Mouse (Mus musculus): ENCODE measurements at regions not wholly inside any gene's neighbourhood (a gene's known extent, or its start where the extent isn't known, plus 50 kb on each side); places are given as distances from the start of the nearest gene placed in this dataset.

DNA sequence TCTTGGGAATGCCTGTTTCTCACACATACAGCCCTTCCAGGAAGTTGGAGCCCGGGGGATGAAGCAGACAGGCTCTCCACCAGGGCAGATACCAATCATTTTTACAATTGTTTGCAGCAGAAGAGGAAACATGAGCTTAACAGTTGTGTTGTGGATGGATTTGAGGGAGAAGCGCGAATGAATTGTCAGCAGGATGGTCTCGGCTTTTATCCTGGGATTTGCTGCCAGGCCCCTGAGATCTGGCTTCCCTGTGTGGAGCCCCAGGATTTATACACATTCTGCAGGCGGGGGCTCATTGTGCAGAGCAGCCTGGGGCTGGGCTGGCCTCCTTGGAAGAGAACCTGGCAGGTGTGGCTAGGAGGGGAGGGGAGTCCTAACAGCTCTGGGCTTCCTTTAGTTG, 73.9 kb upstream of the Pitx1 start:
- H3K9ac ChIP-seq: no peak overlapping the region
- peaks cover 8% of the 10 kb centered on the region for H3K4me1 ChIP-seq
- H3K27ac ChIP-seq (replicated peaks): no peak overlapping the region
- H3K27me3 ChIP-seq (replicated peaks): peaks cover 5% of the 10 kb centered on the region; the same call in 1 of the 2 replicates
- no peaks in the 10 kb centered on the region for H3K9me3 ChIP-seq
- WGBS: 16% methylated on average over 5 of the region's 5 CpGs
- no peak overlapping the region for H3K4me2 ChIP-seq
- no peak for ATAC-seq (ENCODE audit: extremely low read depth, insufficient number of reproducible peaks, low FRiP score, low TSS enrichment)
- no peaks in the 10 kb centered on the region for H3K36me3 ChIP-seq
- H3K4me3 ChIP-seq: no peak overlapping the region

DNA sequence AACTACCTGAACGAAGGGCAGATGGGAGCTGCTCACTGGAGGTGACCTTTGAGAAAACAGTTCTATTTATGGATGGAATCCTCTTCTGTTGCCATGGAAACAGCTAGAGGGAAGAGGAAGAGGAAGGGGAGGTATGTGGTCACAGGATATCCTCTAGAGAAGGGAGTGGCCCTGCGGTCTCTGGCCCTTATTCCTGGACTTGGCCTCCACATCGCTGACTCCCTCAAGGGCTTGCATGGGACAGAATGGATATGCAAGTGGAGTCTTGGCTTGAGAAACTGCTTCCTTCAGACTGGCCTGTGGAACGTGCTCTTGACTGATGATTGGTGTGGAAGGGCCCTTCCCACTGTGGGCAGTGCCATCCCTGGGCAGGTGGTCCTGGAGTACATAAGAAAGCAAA, 68.9 kb upstream of the Pitx1 start:
- Histone ChIP-seq H3K4me3 (no peak overlapping the region), H3K9ac (no peak overlapping the region), H3K4me1 (peaks cover 6% of the 10 kb centered on the region), H3K27ac (replicated peaks) (no peak overlapping the region), H3K27me3 (replicated peaks) (0 out of 2 replicates have a peak, but pooled peaks cover 12% of the 10 kb centered on the region), H3K9me3 (no peaks in the 10 kb centered on the region), H3K36me3 (no peaks in the 10 kb centered on the region), H3K4me2 (no peak overlapping the region)
- WGBS: 69% methylated on average over 4 of the region's 4 CpGs
- no peak for ATAC-seq (ENCODE audit: extremely low read depth, insufficient number of reproducible peaks, low FRiP score, low TSS enrichment)

DNA sequence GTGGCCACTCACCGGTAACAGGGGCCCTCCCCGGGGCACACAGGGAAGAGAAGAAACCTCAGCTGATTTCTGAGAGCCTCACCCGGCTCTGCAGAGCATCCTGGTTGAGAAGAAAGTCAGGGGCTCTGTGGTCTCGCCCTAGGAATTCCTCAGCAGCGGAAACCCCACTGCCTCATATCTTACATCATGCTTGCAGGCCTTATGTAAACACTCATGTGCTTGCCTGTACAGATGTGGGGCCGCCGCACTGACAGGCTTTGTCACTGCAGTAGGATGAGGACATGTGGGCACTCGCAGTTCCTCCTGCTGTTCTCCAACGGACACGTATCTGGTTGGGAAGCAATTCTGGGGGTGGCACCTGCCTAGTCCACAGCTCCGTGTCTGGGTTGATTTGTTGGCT, 66.3 kb upstream of the Pitx1 start:
- Histone ChIP-seq H3K4me2 (no peak overlapping the region), H3K27me3 (replicated peaks) (0 out of 2 replicates have a peak, but pooled peaks cover 17% of the 10 kb centered on the region), H3K9ac (no peak overlapping the region), H3K27ac (replicated peaks) (no peak overlapping the region), H3K9me3 (no peaks in the 10 kb centered on the region), H3K4me3 (no peak overlapping the region), H3K4me1 (peaks cover 4% of the 10 kb centered on the region; the same call in 1 of the 2 replicates), H3K36me3 (no peaks in the 10 kb centered on the region)
- 47% methylated on average over 11 of the region's 11 CpGs for WGBS
- no peak for ATAC-seq (ENCODE audit: extremely low read depth, insufficient number of reproducible peaks, low FRiP score, low TSS enrichment)

DNA sequence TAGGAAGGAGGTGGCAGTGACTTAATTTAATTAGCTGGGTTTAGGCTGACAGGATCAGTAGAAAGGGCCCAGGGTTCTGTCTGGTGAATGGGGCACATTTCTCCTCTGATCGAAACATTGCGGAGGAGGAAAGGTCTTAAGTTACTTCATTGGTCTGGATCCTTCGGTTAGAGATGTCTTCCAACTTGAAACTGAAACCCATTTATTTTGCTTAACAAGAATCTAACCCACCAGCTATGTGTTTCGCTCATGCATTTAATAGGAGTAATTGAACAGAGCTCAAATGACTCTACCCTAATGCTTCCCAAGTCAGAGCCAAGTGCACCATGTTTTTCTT, 64.2 kb upstream of the Pitx1 start:
- no peak overlapping the region for H3K9ac ChIP-seq
- no peak overlapping the region for H3K4me2 ChIP-seq
- H3K27ac ChIP-seq (replicated peaks): no peak overlapping the region
- no peaks in the 10 kb centered on the region for H3K36me3 ChIP-seq
- H3K4me1 ChIP-seq: peaks cover 9% of the 10 kb centered on the region
- ATAC-seq (ENCODE audit: extremely low read depth, insufficient number of reproducible peaks, low FRiP score, low TSS enrichment): no peak
- H3K4me3 ChIP-seq: no peak overlapping the region
- no peaks in the 10 kb centered on the region for H3K9me3 ChIP-seq
- H3K27me3 ChIP-seq (replicated peaks): 0 out of 2 replicates have a peak, but pooled peaks cover 17% of the 10 kb centered on the region
- WGBS: 89% methylated on average over 4 of the region's 4 CpGs

DNA sequence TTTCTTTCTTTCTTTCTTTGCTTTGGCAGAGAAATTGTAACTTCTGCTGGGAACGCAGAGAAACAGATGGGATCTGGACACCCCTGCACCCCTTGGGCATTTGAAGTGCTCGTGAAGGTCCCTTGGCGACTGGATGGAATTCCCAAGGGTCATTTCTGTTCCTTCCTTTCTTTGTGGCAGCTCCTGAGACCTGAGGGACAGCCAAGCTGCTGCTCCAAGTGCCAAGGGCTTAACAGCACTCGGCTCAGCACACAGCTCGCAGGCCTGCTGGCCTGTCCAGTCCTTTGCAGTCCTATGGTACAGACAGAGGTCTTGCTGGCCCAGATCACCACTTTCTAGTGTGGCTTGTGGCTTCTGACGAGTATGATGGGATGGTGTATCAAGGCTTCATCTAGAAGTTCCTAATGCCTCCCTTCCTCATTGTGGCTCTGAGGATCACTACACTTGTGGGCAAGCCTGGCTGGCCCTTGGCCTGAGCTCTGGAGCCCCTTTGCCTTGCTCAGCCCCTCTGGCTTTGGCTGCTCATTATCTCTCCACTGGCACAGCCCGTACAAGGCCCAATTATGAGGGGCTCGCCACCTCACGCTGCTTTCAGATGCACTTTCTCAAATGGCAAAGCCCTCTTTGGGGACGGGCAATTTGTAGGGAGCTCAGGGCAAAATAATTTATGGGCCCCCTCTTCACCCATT, 63.7 kb upstream of the Pitx1 start:
- 68% methylated on average over 10 of the region's 10 CpGs for WGBS

DNA sequence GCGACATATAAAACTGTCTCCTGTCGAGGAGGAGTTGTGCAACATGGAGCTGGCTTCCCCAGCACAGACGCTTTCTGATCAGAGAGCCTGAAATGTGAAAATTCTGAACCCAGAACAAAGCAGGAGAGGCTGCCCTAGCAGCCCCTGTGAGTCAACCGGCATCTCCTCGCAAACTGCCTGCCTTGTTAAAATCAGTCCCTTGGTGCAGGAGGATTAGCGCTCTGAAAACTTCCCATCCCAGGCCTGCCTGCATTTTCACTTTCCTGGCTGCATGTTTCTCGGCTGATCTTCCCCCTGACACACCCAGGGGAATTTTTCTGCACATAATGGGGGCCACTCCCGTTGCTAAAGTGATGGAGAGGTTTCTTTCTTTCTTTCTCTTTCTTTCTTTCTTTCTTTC, 63.0 kb upstream of the Pitx1 start:
- Histone ChIP-seq H3K36me3 (no peaks in the 10 kb centered on the region), H3K9ac (no peak overlapping the region), H3K27ac (replicated peaks) (no peak overlapping the region), H3K27me3 (replicated peaks) (0 out of 2 replicates have a peak, but pooled peaks cover 17% of the 10 kb centered on the region), H3K4me2 (no peak overlapping the region), H3K9me3 (no peaks in the 10 kb centered on the region), H3K4me3 (no peak overlapping the region), H3K4me1 (peaks cover 11% of the 10 kb centered on the region)
- 46% methylated on average over 8 of the region's 8 CpGs for WGBS
- no peak for ATAC-seq (ENCODE audit: extremely low read depth, insufficient number of reproducible peaks, low FRiP score, low TSS enrichment)

More for the DNA sequence above, 63.7 kb upstream of the Pitx1 start:
- Histone ChIP-seq H3K9me3 (no peaks in the 10 kb centered on the region), H3K36me3 (no peaks in the 10 kb centered on the region), H3K27ac (replicated peaks) (no peak overlapping the region), H3K4me3 (no peak overlapping the region), H3K9ac (no peak overlapping the region), H3K4me2 (no peak overlapping the region), H3K4me1 (peaks cover 11% of the 10 kb centered on the region), H3K27me3 (replicated peaks) (0 out of 2 replicates have a peak, but pooled peaks cover 17% of the 10 kb centered on the region)
- ATAC-seq (ENCODE audit: extremely low read depth, insufficient number of reproducible peaks, low FRiP score, low TSS enrichment): no peak

DNA sequence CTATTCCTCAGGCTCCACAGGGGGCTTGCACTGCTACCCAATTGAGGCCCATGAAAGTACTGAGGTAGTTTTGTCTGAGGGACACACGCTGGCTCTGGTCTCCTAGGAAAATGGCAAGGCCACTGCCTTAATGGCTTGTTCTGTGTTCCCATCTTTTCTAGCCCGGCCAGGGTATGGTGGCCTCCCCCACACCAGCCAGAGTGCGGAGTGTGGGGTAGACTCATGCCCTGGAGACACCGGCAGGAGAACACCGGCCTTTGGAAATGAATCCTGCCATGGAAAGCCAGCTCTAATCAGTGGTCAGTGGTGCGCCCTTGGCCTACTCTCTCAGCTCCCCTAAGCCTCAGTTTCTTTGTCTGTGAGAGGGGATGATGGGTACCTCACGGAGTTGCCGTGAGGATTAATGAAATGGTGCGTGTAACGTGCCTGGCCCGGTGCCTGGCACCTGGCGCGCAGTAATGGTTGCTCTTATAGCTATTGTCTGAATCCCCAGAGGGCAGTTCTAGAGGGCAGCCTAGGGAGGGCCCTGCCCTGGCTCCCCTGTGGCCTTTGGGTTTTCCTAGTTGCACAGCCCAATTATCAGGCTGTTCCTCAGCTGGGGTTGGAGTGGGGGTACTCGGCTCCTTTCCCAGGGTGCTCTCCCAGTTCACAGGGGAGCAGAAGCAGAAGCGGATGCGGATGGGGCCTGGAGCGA, 62.4 kb upstream of the Pitx1 start:
- Histone ChIP-seq H3K4me1 (peaks cover 11% of the 10 kb centered on the region), H3K9me3 (no peaks in the 10 kb centered on the region), H3K9ac (no peak overlapping the region), H3K4me2 (no peak overlapping the region), H3K27ac (replicated peaks) (no peak overlapping the region), H3K27me3 (replicated peaks) (0 out of 2 replicates have a peak, but pooled peaks cover 17% of the 10 kb centered on the region), H3K36me3 (no peaks in the 10 kb centered on the region), H3K4me3 (no peak overlapping the region)
- WGBS: 82% methylated on average over 17 of the region's 17 CpGs
- no peak for ATAC-seq (ENCODE audit: extremely low read depth, insufficient number of reproducible peaks, low FRiP score, low TSS enrichment)

DNA sequence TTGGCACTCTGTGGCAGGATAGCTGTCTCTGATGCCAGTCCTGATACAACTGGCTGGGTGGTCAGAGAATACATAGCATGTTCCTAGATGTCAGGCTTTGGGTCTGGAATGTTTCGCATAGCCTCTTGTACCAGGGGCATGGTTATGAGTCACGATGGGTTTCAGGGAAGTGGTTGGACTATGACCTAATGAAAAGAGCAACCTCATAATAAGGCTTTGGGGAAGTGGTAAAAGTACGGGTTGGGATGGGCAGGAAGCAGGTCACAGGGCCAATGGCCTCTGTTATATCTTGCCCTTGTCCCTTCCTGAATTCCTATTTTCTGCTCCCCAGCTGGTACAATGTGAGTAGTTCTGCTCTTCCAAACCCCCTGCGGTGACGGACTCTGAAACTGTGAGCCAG, 59.5 kb upstream of the Pitx1 start:
- no peak overlapping the region for H3K9ac ChIP-seq
- ATAC-seq (ENCODE audit: extremely low read depth, insufficient number of reproducible peaks, low FRiP score, low TSS enrichment): no peak
- WGBS: 81% methylated on average over 5 of the region's 5 CpGs

DNA sequence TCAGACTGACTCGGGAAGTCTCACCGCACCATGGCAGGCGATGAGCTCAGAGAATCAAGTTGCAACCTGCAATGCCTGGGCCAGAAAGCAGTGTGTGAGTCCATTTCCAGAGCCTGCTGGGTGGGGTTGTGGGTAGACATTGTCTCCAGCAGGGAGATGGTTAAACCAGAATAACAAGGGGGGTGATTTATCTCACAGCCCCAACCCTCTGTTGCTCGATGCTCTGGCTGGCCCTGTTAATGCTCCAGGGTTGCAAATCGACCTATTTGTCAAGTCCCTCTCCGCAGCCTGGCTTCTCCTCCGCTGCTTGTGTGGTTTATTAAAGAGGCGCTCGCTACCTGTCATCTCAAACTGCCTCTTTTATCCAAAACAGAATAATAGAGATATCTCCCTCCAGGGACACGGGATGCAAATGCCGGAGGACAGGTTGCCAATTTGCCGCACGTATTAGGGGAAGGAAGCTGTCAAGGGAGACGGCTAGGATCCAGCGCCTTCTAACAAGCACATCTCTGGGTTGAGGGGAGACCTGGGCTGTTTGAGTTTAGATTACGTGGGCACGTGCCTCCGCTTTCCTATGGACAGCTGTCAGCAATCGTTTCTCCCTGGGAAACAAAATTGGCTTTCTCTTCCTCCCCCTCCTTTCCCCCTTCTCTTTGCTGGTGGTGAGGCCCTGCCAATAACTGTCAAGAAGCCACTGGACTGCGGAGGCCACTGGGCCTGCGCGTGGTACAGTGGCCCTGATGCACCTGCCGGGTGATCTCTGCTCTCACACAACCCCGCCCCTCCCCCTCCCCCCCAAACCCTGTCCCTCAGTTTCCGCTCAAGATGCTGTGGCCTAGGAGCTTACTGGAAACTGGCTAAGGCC, 57.4 kb upstream of the Pitx1 start:
- ATAC-seq (ENCODE audit: extremely low read depth, insufficient number of reproducible peaks, low FRiP score, low TSS enrichment): no peak
- no peak overlapping the region for H3K4me2 ChIP-seq
- no peak overlapping the region for H3K27ac ChIP-seq (replicated peaks)
- H3K9ac ChIP-seq: no peak overlapping the region
- no peaks in the 10 kb centered on the region for H3K9me3 ChIP-seq
- no peaks in the 10 kb centered on the region for H3K36me3 ChIP-seq
- WGBS: 71% methylated on average over 25 of the region's 25 CpGs
- no peak overlapping the region for H3K4me3 ChIP-seq
- H3K27me3 ChIP-seq (replicated peaks): 0 out of 2 replicates have a peak, but pooled peaks cover 4% of the 10 kb centered on the region
- peaks cover 7% of the 10 kb centered on the region for H3K4me1 ChIP-seq

More for the DNA sequence above, 59.5 kb upstream of the Pitx1 start:
- 0 out of 2 replicates have a peak, but pooled peaks cover 12% of the 10 kb centered on the region for H3K27me3 ChIP-seq (replicated peaks)
- no peak overlapping the region for H3K27ac ChIP-seq (replicated peaks)
- H3K36me3 ChIP-seq: no peaks in the 10 kb centered on the region
- H3K4me2 ChIP-seq: no peak overlapping the region
- H3K4me3 ChIP-seq: no peak overlapping the region
- H3K4me1 ChIP-seq: peaks cover 7% of the 10 kb centered on the region
- no peaks in the 10 kb centered on the region for H3K9me3 ChIP-seq

DNA sequence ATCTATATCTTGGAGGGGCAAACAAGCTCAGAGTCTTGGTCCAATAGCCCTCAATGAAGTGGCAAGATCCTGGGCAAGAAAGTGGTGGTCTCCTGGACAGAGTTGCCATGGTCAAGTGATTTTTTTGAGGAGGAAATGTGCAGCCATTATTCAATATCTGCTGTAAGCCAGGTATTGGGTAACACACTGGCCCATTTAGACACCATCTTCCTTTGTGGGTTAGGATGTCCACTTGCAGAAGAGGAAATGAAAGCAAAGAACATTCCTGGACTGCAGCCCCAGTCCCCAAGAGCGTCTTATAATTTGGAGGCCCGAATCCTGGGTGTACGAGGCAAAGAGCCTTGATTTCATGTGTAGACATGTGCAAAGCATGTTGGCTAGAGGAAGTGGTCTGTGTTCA, 56.3 kb upstream of the Pitx1 start:
- no peak for ATAC-seq (ENCODE audit: extremely low read depth, insufficient number of reproducible peaks, low FRiP score, low TSS enrichment)
- H3K27me3 ChIP-seq (replicated peaks): 0 out of 2 replicates have a peak, but pooled peaks cover 4% of the 10 kb centered on the region
- 78% methylated on average over 3 of the region's 3 CpGs for WGBS

DNA sequence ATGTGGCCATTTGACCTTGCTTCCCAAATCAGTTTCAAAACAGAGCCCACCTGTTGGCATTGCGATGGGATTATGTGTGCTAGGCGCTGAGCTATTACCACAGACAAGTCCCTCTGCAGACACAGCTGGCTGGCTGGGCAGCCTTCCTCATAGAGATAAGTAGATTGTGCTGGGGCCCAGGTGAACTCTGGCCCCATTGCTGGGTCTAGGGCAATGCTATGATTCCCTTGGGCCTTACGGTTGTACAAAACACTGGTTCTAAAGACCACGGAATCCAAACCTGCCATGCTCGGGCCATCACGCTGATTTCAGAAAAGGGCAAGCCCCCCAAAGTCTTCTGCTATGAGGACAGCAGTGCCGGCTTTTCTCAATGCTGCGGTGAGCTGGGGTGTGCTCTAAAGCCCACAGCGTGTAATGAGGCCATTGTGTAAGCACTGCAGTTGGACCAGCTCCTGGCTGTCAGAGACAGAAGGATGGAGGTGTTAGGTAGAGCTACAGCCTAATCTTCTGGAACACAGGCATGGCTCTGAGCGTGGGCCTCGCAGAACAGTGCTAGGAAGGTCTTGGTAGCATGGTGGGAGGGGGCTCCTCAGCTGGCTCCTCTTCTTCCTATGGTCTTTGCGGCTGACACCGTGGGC, 51.2 kb upstream of the Pitx1 start:
- WGBS: 75% methylated on average over 13 of the region's 13 CpGs
- no peak overlapping the region for H3K4me2 ChIP-seq
- H3K27me3 ChIP-seq (replicated peaks): no peaks in the 10 kb centered on the region
- H3K4me1 ChIP-seq: peaks cover 3% of the 10 kb centered on the region; the same call in 1 of the 2 replicates
- no peaks in the 10 kb centered on the region for H3K36me3 ChIP-seq
- H3K27ac ChIP-seq (replicated peaks): no peak overlapping the region
- H3K9me3 ChIP-seq: no peaks in the 10 kb centered on the region
- no peak for ATAC-seq (ENCODE audit: extremely low read depth, insufficient number of reproducible peaks, low FRiP score, low TSS enrichment)
- H3K4me3 ChIP-seq: no peak overlapping the region
- H3K9ac ChIP-seq: no peak overlapping the region

More for the DNA sequence above, 56.3 kb upstream of the Pitx1 start:
- H3K27ac ChIP-seq (replicated peaks): no peak overlapping the region
- H3K36me3 ChIP-seq: no peaks in the 10 kb centered on the region
- no peaks in the 10 kb centered on the region for H3K9me3 ChIP-seq
- H3K9ac ChIP-seq: no peak overlapping the region
- H3K4me1 ChIP-seq: peaks cover 7% of the 10 kb centered on the region
- H3K4me3 ChIP-seq: no peak overlapping the region
- H3K4me2 ChIP-seq: no peak overlapping the region
